26 mouse cellular contexts compared by ENCODE assay signal in genomic region chr14:57787406-57787805, GRCm38 (mm10). TPM values are rescaled to one million over a fixed set of nuclear protein-coding genes. Genes with fewer than 3 reads are reported as not detected.
DNase-seq lines count a peak whose midpoint lies in the region; ATAC-seq and TF ChIP-seq lines count a peak whose summit lies in the region.
"Had no signal": no experiment of that assay in that cellular context is flagged by ENCODE, and none has a peak within 500 bp of the region (broad histone marks: within the 10 kb centered on the region; RNA-seq: fewer than 3 reads in every experiment).

No protein-coding gene starts in this region.

- no peak for TF ChIP-seq POLR2A in lung, adult 2 months (IDR thresholded peaks at IDR 0.05; ENCODE audit: borderline replicate concordance, extremely low read depth, low read depth, low read length)

- no peak overlapping the region for H3K4me3 ChIP-seq in lung, adult 2 months (replicated peaks; ENCODE audit: extremely low read depth, low read depth, low read length)
- H3K4me3 ChIP-seq: embryonic facial prominence, embryonic 12.5 days; forebrain, embryonic 12.5 days; heart, embryonic 10.5 days; hindbrain, embryonic 13.5 days had no signal

- H3K4me1 ChIP-seq in lung, adult 2 months (ENCODE audit: control insufficient read depth, insufficient read depth, low read length): no peaks in the 10 kb centered on the region
- H3K4me1 ChIP-seq: embryonic facial prominence, embryonic 12.5 days; forebrain, embryonic 12.5 days; heart, embryonic 10.5 days; hindbrain, embryonic 13.5 days had no signal

- ATAC-seq in megakaryocyte-erythroid progenitor cell, adult 5-6 weeks (replicated peaks; ENCODE audit: low FRiP score, low TSS enrichment, poor library complexity, severe bottlenecking): no peak
- ATAC-seq: forebrain, postnatal 0 days; hindbrain, postnatal 0 days had no signal

- WGBS in lung, adult 2 months: 51% methylated on average over 4 of the region's 4 CpGs

- peak; percentile 13 for DNase-seq in heart, adult 11 months
- no peak for DNase-seq in heart, postnatal 10 days
- DNase-seq in lung, postnatal 10 days: peak; percentile 21
- no peak for DNase-seq in lung, adult 2 months
- peak; percentile 62 for DNase-seq in NIH3T3 (ENCODE audit: low read depth)
- DNase-seq in adrenal gland, postnatal 36 days: no peak
- DNase-seq: adrenal gland, postnatal 14 days; cerebellum, adult 11 months; cerebellum, adult 8-10 months; cerebellum, postnatal 25 days; forebrain, postnatal 0 days; gastrocnemius, postnatal 36 days; heart, adult 18-20 months; heart, postnatal 14 days had no signal

- intact Hi-C loops in heart, postnatal 10 days (cut with DNase I): no loop called here

- TF ChIP-seq CTCF in lung, adult 2 months (IDR thresholded peaks at IDR 0.05; ENCODE audit: insufficient read depth, low read length): no peak

RNA-seq across cellular contexts. Expression of gene Sap18, which starts 10.6 kb away (rescaled TPM):
- total RNA-seq in heart, postnatal 10 days (2021): 10 to 100 TPM; 66.5 to 83.0 TPM
- 5.2 and 5.3 TPM in 2 replicates for polyA plus RNA-seq in lung, adult 2 months (2012; rRNA removed)
- 10 to 100 TPM; 59.7 to 68.0 TPM for total RNA-seq in adrenal gland, postnatal 36 days (2021)
- total RNA-seq in megakaryocyte-erythroid progenitor cell, adult 5-6 weeks (2014; fragmentation: Nextera tagmentation): 172 and 187 TPM in 2 replicates
- total RNA-seq in megakaryocyte-erythroid progenitor cell, adult 5-6 weeks (2017): 28.6 and 29.8 TPM in 2 replicates

RNA-seq across cellular contexts. Expression of gene Lats2, which starts 29.2 kb away (rescaled TPM):
- 10 to 100 TPM; 46.6 to 46.7 TPM for total RNA-seq in heart, postnatal 10 days (2021)
- polyA plus RNA-seq in lung, adult 2 months (2012; rRNA removed): 85.5 and 111 TPM in 2 replicates
- total RNA-seq in adrenal gland, postnatal 36 days (2021): 10 to 100 TPM; 51.6 to 59.1 TPM
- total RNA-seq in megakaryocyte-erythroid progenitor cell, adult 5-6 weeks (2014; fragmentation: Nextera tagmentation): 6.3 and 11.0 TPM in 2 replicates
- total RNA-seq in megakaryocyte-erythroid progenitor cell, adult 5-6 weeks (2017): 2.4 and 3.2 TPM in 2 replicates

RNA-seq across cellular contexts. Expression of gene Ska3, which starts 38.6 kb away (rescaled TPM):
- 1 to 10 TPM; 2.6 to 2.9 TPM for total RNA-seq in heart, postnatal 10 days (2021)
- polyA plus RNA-seq in lung, adult 2 months (2012; rRNA removed): 0.06 and 0.27 TPM in 2 replicates
- total RNA-seq in adrenal gland, postnatal 36 days (2021): 1 to 10 TPM in 1 of 2 experiments, under 1 TPM in 1; 0.82 to 1.5 TPM
- total RNA-seq in megakaryocyte-erythroid progenitor cell, adult 5-6 weeks (2014; fragmentation: Nextera tagmentation): 20.4 and 27.5 TPM in 2 replicates
- 23.6 and 26.2 TPM in 2 replicates for total RNA-seq in megakaryocyte-erythroid progenitor cell, adult 5-6 weeks (2017)
- total RNA-seq: gastrocnemius, adult 18-20 months had no signal

RNA-seq across cellular contexts. Expression of gene Mrpl57, which starts 38.6 kb away (rescaled TPM):
- total RNA-seq in heart, postnatal 10 days (2021): 10 to 100 TPM; 71.2 to 79.6 TPM
- polyA plus RNA-seq in lung, adult 2 months (2012; rRNA removed): 29.7 and 35.8 TPM in 2 replicates
- total RNA-seq in adrenal gland, postnatal 36 days (2021): 100 to 1,000 TPM; 104 to 128 TPM
- total RNA-seq in megakaryocyte-erythroid progenitor cell, adult 5-6 weeks (2014; fragmentation: Nextera tagmentation): 85.5 and 155 TPM in 2 replicates
- total RNA-seq in megakaryocyte-erythroid progenitor cell, adult 5-6 weeks (2017): 70.6 and 73.8 TPM in 2 replicates

RNA-seq across cellular contexts. Expression of gene Gm49361, which starts 41.5 kb away (rescaled TPM):
- 1 to 10 TPM; 1.5 to 1.6 TPM for total RNA-seq in heart, postnatal 10 days (2021)
- polyA plus RNA-seq in lung, adult 2 months (2012; rRNA removed): 2.2 TPM in 1 of 2 replicates, not detected in the other
- 1 to 10 TPM; 1.9 to 2.2 TPM for total RNA-seq in adrenal gland, postnatal 36 days (2021)
- total RNA-seq in megakaryocyte-erythroid progenitor cell, adult 5-6 weeks (2014; fragmentation: Nextera tagmentation): not detected in 2 replicates
- total RNA-seq in megakaryocyte-erythroid progenitor cell, adult 5-6 weeks (2017): not detected in 2 replicates
- total RNA-seq: ES-E14; forebrain, postnatal 0 days; hematopoietic stem cell, adult 5-6 weeks had no signal
- polyA plus RNA-seq: cortical plate, adult 2 months; embryonic facial prominence, embryonic 12.5 days; forebrain, embryonic 12.5 days; forebrain, postnatal 0 days; heart, embryonic 10.5 days; heart, embryonic 14.5 days; hindbrain, embryonic 13.5 days; hindbrain, postnatal 0 days; intestine, embryonic 14.5 days had no signal

Comparison
In these comparisons a context has a peak if more than half of its experiments do, and no peak if none do; other contexts are left out.
1. DNase-seq: peak in heart, adult 11 months (single experiment), lung, postnatal 10 days (single experiment) and NIH3T3 (single experiment); none in heart, postnatal 10 days (0 of 2), lung, adult 2 months (single experiment) and adrenal gland, postnatal 36 days (0 of 2).
2. RNA of gene Ska3, which starts 38.6 kb away (total RNA-seq): 20.4 to 27.5 TPM in megakaryocyte-erythroid progenitor cell, adult 5-6 weeks; 2.6 to 2.9 TPM in heart, postnatal 10 days and 0.82 to 1.5 TPM in adrenal gland, postnatal 36 days; every median in the first group is over 4 times any median in the second.